Mouse (Mus musculus): ENCODE results near the gene 4930447C04Rik. TPM values are rescaled to one million over a fixed set of nuclear protein-coding genes. Genes with fewer than 3 reads are reported as not detected.

The 4930447C04Rik gene
- total and polyA plus RNA-seq, 2 experiments: not detected

GRCm38 (mm10) chr12:72958446-72958845 is 17.9 kb upstream of the 4930447C04Rik start:
- DNase-seq (ENCODE audit: extremely low read depth, low read depth, low spot score): no peak
- Histone ChIP-seq H3K27ac (replicated peaks; ENCODE audit: insufficient read depth, low read depth, low read length) (no peak overlapping the region), H3K4me1 (ENCODE audit: control insufficient read depth, insufficient read depth, low read length) (peaks cover 4% of the 10 kb centered on the region), H3K4me3 (ENCODE audit: insufficient read depth, low read depth, low read length) (no peak overlapping the region), H3K27me3 (ENCODE audit: control insufficient read depth, insufficient read depth, low read length) (peaks cover 11% of the 10 kb centered on the region; the same call in 1 of the 2 replicates), H3K79me2 (ENCODE audit: control insufficient read depth, insufficient read depth, low read length) (no peaks in the 10 kb centered on the region), H3K36me3 (ENCODE audit: control insufficient read depth, insufficient read depth, low read length) (no peaks in the 10 kb centered on the region), H3K9ac (ENCODE audit: low read depth, low read length) (no peak overlapping the region)
- TF ChIP-seq POLR2A (IDR thresholded peaks at IDR 0.05; ENCODE audit: extremely low read depth, insufficient read depth, low read length) (no peak), CTCF (IDR thresholded peaks at IDR 0.05; ENCODE audit: low read depth, low read length) (no peak)
- 93% methylated on average over 3 of the region's 3 CpGs for WGBS

- no peak for DNase-seq (ENCODE audit: extremely low read depth, low read depth, low spot score)
- WGBS: 47% methylated on average over 6 of the region's 6 CpGs
- Histone ChIP-seq H3K4me1 (ENCODE audit: control insufficient read depth, insufficient read depth, low read length) (peaks cover 4% of the 10 kb centered on the region), H3K27ac (replicated peaks; ENCODE audit: insufficient read depth, low read depth, low read length) (no peak overlapping the region), H3K36me3 (ENCODE audit: control insufficient read depth, insufficient read depth, low read length) (no peaks in the 10 kb centered on the region), H3K27me3 (ENCODE audit: control insufficient read depth, insufficient read depth, low read length) (peaks cover 11% of the 10 kb centered on the region), H3K4me3 (ENCODE audit: insufficient read depth, low read depth, low read length) (no peak overlapping the region), H3K9ac (ENCODE audit: low read depth, low read length) (no peak overlapping the region), H3K79me2 (ENCODE audit: control insufficient read depth, insufficient read depth, low read length) (no peaks in the 10 kb centered on the region)
- no peak for TF ChIP-seq CTCF (IDR thresholded peaks at IDR 0.05; ENCODE audit: low read depth, low read length)
- no peak for TF ChIP-seq POLR2A (IDR thresholded peaks at IDR 0.05; ENCODE audit: extremely low read depth, insufficient read depth, low read length)
Measured at GRCm38 (mm10) chr12:72957829-72958424, 17.4 kb upstream of the 4930447C04Rik start.

GRCm38 (mm10) chr12:72954906-72955305 is 14.3 kb upstream of the 4930447C04Rik start:
- Histone ChIP-seq H3K4me3 (ENCODE audit: insufficient read depth, low read depth, low read length) (no peak overlapping the region), H3K36me3 (ENCODE audit: control insufficient read depth, insufficient read depth, low read length) (no peaks in the 10 kb centered on the region), H3K79me2 (ENCODE audit: control insufficient read depth, insufficient read depth, low read length) (no peaks in the 10 kb centered on the region), H3K4me1 (ENCODE audit: control insufficient read depth, insufficient read depth, low read length) (peaks cover 4% of the 10 kb centered on the region), H3K27ac (replicated peaks; ENCODE audit: insufficient read depth, low read depth, low read length) (no peak overlapping the region), H3K27me3 (ENCODE audit: control insufficient read depth, insufficient read depth, low read length) (peaks cover 8% of the 10 kb centered on the region), H3K9ac (ENCODE audit: low read depth, low read length) (no peak overlapping the region)
- 14% methylated on average over 4 of the region's 4 CpGs for WGBS
- TF ChIP-seq POLR2A (IDR thresholded peaks at IDR 0.05; ENCODE audit: extremely low read depth, insufficient read depth, low read length) (no peak), CTCF (IDR thresholded peaks at IDR 0.05; ENCODE audit: low read depth, low read length) (no peak)
- peak; percentile 83 for DNase-seq (ENCODE audit: extremely low read depth, low read depth, low spot score)

GRCm38 (mm10) chr12:72953858-72954257 is 13.3 kb upstream of the 4930447C04Rik start:
- Histone ChIP-seq H3K27ac (replicated peaks; ENCODE audit: insufficient read depth, low read depth, low read length) (no peak overlapping the region), H3K9ac (ENCODE audit: low read depth, low read length) (no peak overlapping the region), H3K36me3 (ENCODE audit: control insufficient read depth, insufficient read depth, low read length) (no peaks in the 10 kb centered on the region), H3K4me1 (ENCODE audit: control insufficient read depth, insufficient read depth, low read length) (peaks cover 4% of the 10 kb centered on the region), H3K4me3 (ENCODE audit: insufficient read depth, low read depth, low read length) (no peak overlapping the region), H3K79me2 (ENCODE audit: control insufficient read depth, insufficient read depth, low read length) (no peaks in the 10 kb centered on the region), H3K27me3 (ENCODE audit: control insufficient read depth, insufficient read depth, low read length) (no peaks in the 10 kb centered on the region; the same call in 1 of the 2 replicates)
- no peak for DNase-seq (ENCODE audit: extremely low read depth, low read depth, low spot score)
- TF ChIP-seq CTCF (IDR thresholded peaks at IDR 0.05; ENCODE audit: low read depth, low read length) (no peak), POLR2A (IDR thresholded peaks at IDR 0.05; ENCODE audit: extremely low read depth, insufficient read depth, low read length) (no peak)
- WGBS: 95% methylated on average over 5 of the region's 5 CpGs

GRCm38 (mm10) chr12:72953089-72953488 is 12.5 kb upstream of the 4930447C04Rik start:
- 88% methylated on average over 5 of the region's 5 CpGs for WGBS
- Histone ChIP-seq H3K79me2 (ENCODE audit: control insufficient read depth, insufficient read depth, low read length) (no peaks in the 10 kb centered on the region), H3K4me1 (ENCODE audit: control insufficient read depth, insufficient read depth, low read length) (peaks cover 4% of the 10 kb centered on the region), H3K4me3 (ENCODE audit: insufficient read depth, low read depth, low read length) (no peak overlapping the region), H3K9ac (ENCODE audit: low read depth, low read length) (no peak overlapping the region), H3K27ac (replicated peaks; ENCODE audit: insufficient read depth, low read depth, low read length) (no peak overlapping the region), H3K27me3 (ENCODE audit: control insufficient read depth, insufficient read depth, low read length) (no peaks in the 10 kb centered on the region; the same call in 1 of the 2 replicates), H3K36me3 (ENCODE audit: control insufficient read depth, insufficient read depth, low read length) (no peaks in the 10 kb centered on the region)
- no peak for TF ChIP-seq POLR2A (IDR thresholded peaks at IDR 0.05; ENCODE audit: extremely low read depth, insufficient read depth, low read length)
- no peak for TF ChIP-seq CTCF (IDR thresholded peaks at IDR 0.05; ENCODE audit: low read depth, low read length)
- no peak for DNase-seq (ENCODE audit: extremely low read depth, low read depth, low spot score)

GRCm38 (mm10) chr12:72947335-72947734 is 6.8 kb upstream of the 4930447C04Rik start:
- 39% methylated on average over 2 of the region's 2 CpGs for WGBS
- no peaks in the 10 kb centered on the region for H3K36me3 ChIP-seq (ENCODE audit: control insufficient read depth, insufficient read depth, low read length)
- H3K79me2 ChIP-seq (ENCODE audit: control insufficient read depth, insufficient read depth, low read length): no peaks in the 10 kb centered on the region
- peaks cover 8% of the 10 kb centered on the region; the same call in 1 of the 2 replicates for H3K27me3 ChIP-seq (ENCODE audit: control insufficient read depth, insufficient read depth, low read length)
- no peaks in the 10 kb centered on the region for H3K4me1 ChIP-seq (ENCODE audit: control insufficient read depth, insufficient read depth, low read length)
- H3K9ac ChIP-seq (ENCODE audit: low read depth, low read length): no peak overlapping the region
- H3K27ac ChIP-seq (replicated peaks; ENCODE audit: insufficient read depth, low read depth, low read length): no peak overlapping the region
- DNase-seq (ENCODE audit: extremely low read depth, low read depth, low spot score): no peak
- no peak overlapping the region for H3K4me3 ChIP-seq (ENCODE audit: insufficient read depth, low read depth, low read length)
- TF ChIP-seq CTCF (IDR thresholded peaks at IDR 0.05; ENCODE audit: low read depth, low read length): no peak
- TF ChIP-seq POLR2A (IDR thresholded peaks at IDR 0.05; ENCODE audit: extremely low read depth, insufficient read depth, low read length): no peak

All from liver, adult 2 months (tissue).